Mouse (Mus musculus): ENCODE results near the gene Msantd3.

The Msantd3 gene

GRCm38 (mm10) chr4:48539841-48540575 lies at the start of gene Msantd3:
Msantd3 (plus strand) TSS chr4:48539935.
- in situ Hi-C loops (cut with MboI, MseI), result no loop called here

- in situ Hi-C loops (cut with MboI, MseI), result no loop called here
Measured at GRCm38 (mm10) chr4:48491290-48491743, 48.4 kb upstream of the Msantd3 start.

GRCm38 (mm10) chr4:48492510-48492909 lies 47.2 kb upstream of the Msantd3 start:
- in situ Hi-C loops (cut with MboI, MseI), result no loop called here

- in situ Hi-C loops (cut with MboI, MseI), result no loop called here
Measured at GRCm38 (mm10) chr4:48510861-48511260, 28.9 kb upstream of the Msantd3 start.

- in situ Hi-C loops (cut with MboI, MseI), result no loop called here
Measured at GRCm38 (mm10) chr4:48529559-48529958, 10.2 kb upstream of the Msantd3 start.

GRCm38 (mm10) chr4:48531804-48532601 lies 7.7 kb upstream of the Msantd3 start:
- in situ Hi-C loops (cut with MboI, MseI), result no loop called here

- in situ Hi-C loops (cut with MboI, MseI), result no loop called here
Measured at GRCm38 (mm10) chr4:48536275-48536674, 3.5 kb upstream of the Msantd3 start.

GRCm38 (mm10) chr4:48537024-48537423 lies 2.7 kb upstream of the Msantd3 start:
- in situ Hi-C loops (cut with MboI, MseI), result no loop called here

GRCm38 (mm10) chr4:48538581-48538980 lies 1.2 kb upstream of the Msantd3 start:
- in situ Hi-C loops (cut with MboI, MseI), result no loop called here

GRCm38 (mm10) chr4:48540576-48541111 lies 909 bp downstream of the Msantd3 start:
- in situ Hi-C loops (cut with MboI, MseI), result no loop called here

GRCm38 (mm10) chr4:48541526-48542250 lies 2.0 kb downstream of the Msantd3 start:
- in situ Hi-C loops (cut with MboI, MseI), result no loop called here

- in situ Hi-C loops (cut with MboI, MseI), result no loop called here
Measured at GRCm38 (mm10) chr4:48542351-48542750, 2.6 kb downstream of the Msantd3 start.

GRCm38 (mm10) chr4:48543071-48543865 lies 3.5 kb downstream of the Msantd3 start:
- in situ Hi-C loops (cut with MboI, MseI), result no loop called here

GRCm38 (mm10) chr4:48544141-48544540 lies 4.4 kb downstream of the Msantd3 start:
- in situ Hi-C loops (cut with MboI, MseI), result no loop called here

GRCm38 (mm10) chr4:48545966-48546365 lies 6.2 kb downstream of the Msantd3 start:
- in situ Hi-C loops (cut with MboI, MseI), result no loop called here

GRCm38 (mm10) chr4:48546568-48547496 lies 7.1 kb downstream of the Msantd3 start:
- in situ Hi-C loops (cut with MboI, MseI), result no loop called here

- in situ Hi-C loops (cut with MboI, MseI), result no loop called here
Measured at GRCm38 (mm10) chr4:48548393-48549045, 8.8 kb downstream of the Msantd3 start.

- in situ Hi-C loops (cut with MboI, MseI), result no loop called here
Measured at GRCm38 (mm10) chr4:48549661-48550060, 9.9 kb downstream of the Msantd3 start.

GRCm38 (mm10) chr4:48552486-48553064 lies 12.8 kb downstream of the Msantd3 start:
- in situ Hi-C loops (cut with MboI, MseI), result no loop called here

Measured in T-helper 17 cell (primary cell).